Mouse (Mus musculus): Measurements from ENCODE around the gene Sestd1. TPM values are rescaled to one million over a fixed set of nuclear protein-coding genes. Genes with fewer than 3 reads are reported as not detected.

Gene Sestd1
- 8.4 and 9.6 TPM in 2 replicates for polyA plus RNA-seq (2012; rRNA removed)

- Histone ChIP-seq H3K36me3 (ENCODE audit: control insufficient read depth, insufficient read depth, low read length) (no peaks in the 10 kb centered on the region), H3K4me1 (ENCODE audit: control insufficient read depth, insufficient read depth, low read length) (peaks cover 13% of the 10 kb centered on the region), H3K4me3 (ENCODE audit: control insufficient read depth, low read depth, low read length) (peak within 1 kb of the TSS; percentile 94), H3K27ac (ENCODE audit: control insufficient read depth, insufficient read depth, low read depth, low read length) (peak within 1 kb of the TSS; percentile 87), H3K27me3 (ENCODE audit: control insufficient read depth, insufficient read depth, low read length) (no peaks in the 10 kb centered on the region)
- TF ChIP-seq POLR2A (IDR thresholded peaks at IDR 0.05; ENCODE audit: control insufficient read depth, low read depth, low read length), result no peak
- no peak for TF ChIP-seq CTCF (IDR thresholded peaks at IDR 0.05; ENCODE audit: control insufficient read depth, insufficient read depth, insufficient replicate concordance, low read depth, low read length)
These were observed at the start of gene Sestd1 for GRCm38 (mm10) chr2:77280512-77281409. Gene Sestd1 (minus strand): TSS chr2:77280592.

GRCm38 (mm10) chr2:77327246-77327645, 46.9 kb upstream of the Sestd1 start:
- H3K27me3 ChIP-seq (ENCODE audit: control insufficient read depth, insufficient read depth, low read length), result no peaks in the 10 kb centered on the region
- no peaks in the 10 kb centered on the region for H3K36me3 ChIP-seq (ENCODE audit: control insufficient read depth, insufficient read depth, low read length)
- no peaks in the 10 kb centered on the region for H3K4me1 ChIP-seq (ENCODE audit: control insufficient read depth, insufficient read depth, low read length)
- no peak overlapping the region for H3K4me3 ChIP-seq (ENCODE audit: control insufficient read depth, low read depth, low read length)
- H3K27ac ChIP-seq (ENCODE audit: control insufficient read depth, insufficient read depth, low read depth, low read length), result no peak overlapping the region
- TF ChIP-seq CTCF (IDR thresholded peaks at IDR 0.05; ENCODE audit: control insufficient read depth, insufficient read depth, insufficient replicate concordance, low read depth, low read length) (no peak), POLR2A (IDR thresholded peaks at IDR 0.05; ENCODE audit: control insufficient read depth, low read depth, low read length) (no peak)

- TF ChIP-seq CTCF (IDR thresholded peaks at IDR 0.05; ENCODE audit: control insufficient read depth, insufficient read depth, insufficient replicate concordance, low read depth, low read length) (no peak), POLR2A (IDR thresholded peaks at IDR 0.05; ENCODE audit: control insufficient read depth, low read depth, low read length) (no peak)
- no peaks in the 10 kb centered on the region for H3K36me3 ChIP-seq (ENCODE audit: control insufficient read depth, insufficient read depth, low read length)
- H3K27ac ChIP-seq (ENCODE audit: control insufficient read depth, insufficient read depth, low read depth, low read length), result no peak overlapping the region
- no peaks in the 10 kb centered on the region for H3K27me3 ChIP-seq (ENCODE audit: control insufficient read depth, insufficient read depth, low read length)
- H3K4me3 ChIP-seq (ENCODE audit: control insufficient read depth, low read depth, low read length), result no peak overlapping the region
- H3K4me1 ChIP-seq (ENCODE audit: control insufficient read depth, insufficient read depth, low read length), result no peaks in the 10 kb centered on the region
These were observed 43.3 kb upstream of the Sestd1 start for GRCm38 (mm10) chr2:77323739-77324138.

- Histone ChIP-seq H3K27ac (ENCODE audit: control insufficient read depth, insufficient read depth, low read depth, low read length) (no peak overlapping the region), H3K36me3 (ENCODE audit: control insufficient read depth, insufficient read depth, low read length) (no peaks in the 10 kb centered on the region), H3K4me1 (ENCODE audit: control insufficient read depth, insufficient read depth, low read length) (no peaks in the 10 kb centered on the region), H3K27me3 (ENCODE audit: control insufficient read depth, insufficient read depth, low read length) (no peaks in the 10 kb centered on the region), H3K4me3 (ENCODE audit: control insufficient read depth, low read depth, low read length) (no peak overlapping the region)
- TF ChIP-seq POLR2A (IDR thresholded peaks at IDR 0.05; ENCODE audit: control insufficient read depth, low read depth, low read length) (no peak), CTCF (IDR thresholded peaks at IDR 0.05; ENCODE audit: control insufficient read depth, insufficient read depth, insufficient replicate concordance, low read depth, low read length) (no peak)
These were observed 42.8 kb upstream of the Sestd1 start for GRCm38 (mm10) chr2:77323156-77323555.

- Histone ChIP-seq H3K36me3 (ENCODE audit: control insufficient read depth, insufficient read depth, low read length) (no peaks in the 10 kb centered on the region), H3K4me1 (ENCODE audit: control insufficient read depth, insufficient read depth, low read length) (peaks cover 2% of the 10 kb centered on the region; the same call in 1 of the 2 replicates)
- TF ChIP-seq CTCF (IDR thresholded peaks at IDR 0.05; ENCODE audit: control insufficient read depth, insufficient read depth, insufficient replicate concordance, low read depth, low read length) (no peak), POLR2A (IDR thresholded peaks at IDR 0.05; ENCODE audit: control insufficient read depth, low read depth, low read length) (no peak)
These were observed 38.8 kb upstream of the Sestd1 start for GRCm38 (mm10) chr2:77319196-77319595.

GRCm38 (mm10) chr2:77316961-77317360, 36.6 kb upstream of the Sestd1 start:
- TF ChIP-seq CTCF (IDR thresholded peaks at IDR 0.05; ENCODE audit: control insufficient read depth, insufficient read depth, insufficient replicate concordance, low read depth, low read length) (no peak), POLR2A (IDR thresholded peaks at IDR 0.05; ENCODE audit: control insufficient read depth, low read depth, low read length) (no peak)
- Histone ChIP-seq H3K4me1 (ENCODE audit: control insufficient read depth, insufficient read depth, low read length) (peaks cover 5% of the 10 kb centered on the region), H3K36me3 (ENCODE audit: control insufficient read depth, insufficient read depth, low read length) (no peaks in the 10 kb centered on the region), H3K4me3 (ENCODE audit: control insufficient read depth, low read depth, low read length) (no peak overlapping the region), H3K27me3 (ENCODE audit: control insufficient read depth, insufficient read depth, low read length) (no peaks in the 10 kb centered on the region), H3K27ac (ENCODE audit: control insufficient read depth, insufficient read depth, low read depth, low read length) (no peak overlapping the region)

More at GRCm38 (mm10) chr2:77319196-77319595, 38.8 kb upstream of the Sestd1 start:
- Histone ChIP-seq H3K4me3 (ENCODE audit: control insufficient read depth, low read depth, low read length) (no peak overlapping the region), H3K27ac (ENCODE audit: control insufficient read depth, insufficient read depth, low read depth, low read length) (no peak overlapping the region), H3K27me3 (ENCODE audit: control insufficient read depth, insufficient read depth, low read length) (no peaks in the 10 kb centered on the region)

GRCm38 (mm10) chr2:77313846-77314245, 33.5 kb upstream of the Sestd1 start:
- Histone ChIP-seq H3K4me3 (ENCODE audit: control insufficient read depth, low read depth, low read length) (peak overlapping the region; percentile 79), H3K27me3 (ENCODE audit: control insufficient read depth, insufficient read depth, low read length) (no peaks in the 10 kb centered on the region), H3K27ac (ENCODE audit: control insufficient read depth, insufficient read depth, low read depth, low read length) (peak overlapping the region; percentile 58), H3K4me1 (ENCODE audit: control insufficient read depth, insufficient read depth, low read length) (peaks cover 5% of the 10 kb centered on the region), H3K36me3 (ENCODE audit: control insufficient read depth, insufficient read depth, low read length) (no peaks in the 10 kb centered on the region)
- no peak for TF ChIP-seq CTCF (IDR thresholded peaks at IDR 0.05; ENCODE audit: control insufficient read depth, insufficient read depth, insufficient replicate concordance, low read depth, low read length)
- no peak for TF ChIP-seq POLR2A (IDR thresholded peaks at IDR 0.05; ENCODE audit: control insufficient read depth, low read depth, low read length)
